Mouse (Mus musculus) CH12.LX (cell line): ENCODE results near the gene Ptprg. TPM values are rescaled to one million over a fixed set of nuclear protein-coding genes. Genes with fewer than 3 reads are reported as not detected.

ENCODE experiments used
- DNase-seq: peaks from one replicate; pipeline ENCODE4 v3.0.0-alpha.2; 2013; ENCODE audit errors: extremely low read depth
- H3K27ac ChIP-seq: 2 replicates; pipeline ENCODE4 v1.5.1; 2012; ENCODE audit warnings: low read depth, mild to moderate bottlenecking, control low read depth, moderate library complexity; ENCODE audit not compliant: insufficient read depth
- H3K27me3 ChIP-seq: replicated peaks from 2 replicates; pipeline ENCODE3; 2012; ENCODE audit warnings: inconsistent platforms
- H3K36me3 ChIP-seq, 2 experiments: replicated peaks in 1 of 2; 2 replicates each; pipeline versions ENCODE3 to v1.6.1; 2012; ENCODE audit warnings: inconsistent platforms in 1 of 2, low read length in 1 of 2, mild to moderate bottlenecking in 1 of 2, mixed read lengths in 1 of 2, moderate library complexity in 1 of 2; ENCODE audit not compliant: control insufficient read depth in 1 of 2, insufficient read depth in 1 of 2
- H3K4me1 ChIP-seq, 2 experiments: 2 replicates each; pipeline ENCODE4 v1.6.1; 2012; ENCODE audit warnings: inconsistent platforms in 1 of 2, moderate library complexity in 1 of 2; ENCODE audit not compliant: insufficient read depth in 2 of 2, control insufficient read depth in 1 of 2
- H3K4me2 ChIP-seq: 2 replicates; pipeline ENCODE4 v1.6.1; 2012; ENCODE audit warnings: low read depth, mild to moderate bottlenecking, control low read depth; ENCODE audit not compliant: poor library complexity, insufficient read depth, severe bottlenecking
- H3K4me3 ChIP-seq, 3 experiments: fragments of 150-350 bp in 1 of 3; sonication (generic) in 1 of 3; replicated peaks in 1 of 3; 2 replicates each; pipeline versions ENCODE3 to v1.5.1; 2011 to 2012; ENCODE audit warnings: low read depth in 2 of 3, low read length in 2 of 3, mild to moderate bottlenecking in 2 of 3, moderate library complexity in 2 of 3, control low read depth in 1 of 3, improper control_type of control experiment in 1 of 3, inconsistent platforms in 1 of 3, mixed read lengths in 1 of 3; ENCODE audit not compliant: poor library complexity in 1 of 3
- H3K79me2 ChIP-seq: replicated peaks from 2 replicates; pipeline ENCODE4 v1.6.1; 2012; ENCODE audit warnings: mild to moderate bottlenecking, moderate library complexity; ENCODE audit not compliant: control insufficient read depth, poor library complexity, insufficient read depth, severe bottlenecking; ENCODE audit errors: extremely low read depth
- H3K9ac ChIP-seq: 2 replicates; pipeline ENCODE4 v1.6.1; 2012; ENCODE audit warnings: low read depth, mild to moderate bottlenecking, control low read depth, moderate library complexity; ENCODE audit not compliant: insufficient read depth
- H3K9me3 ChIP-seq: replicated peaks from 2 replicates; pipeline ENCODE3; 2012; ENCODE audit warnings: low read length, inconsistent platforms, mixed read lengths
- BHLHE40 ChIP-seq: IDR thresholded peaks from 2 replicates; pipeline ENCODE4 v1.6.1; 2011; ENCODE audit warnings: mild to moderate bottlenecking, low read depth, low read length, improper control_type of control experiment
- CHD1 ChIP-seq: IDR thresholded peaks from 2 replicates; pipeline ENCODE4 v1.6.1; 2012; ENCODE audit warnings: low read depth, low read length, improper control_type of control experiment, inconsistent platforms
- CHD2 ChIP-seq: IDR thresholded peaks from 2 replicates; pipeline ENCODE4 v1.6.1; 2011; ENCODE audit warnings: low read length, improper control_type of control experiment
- CTCF ChIP-seq, 2 experiments: IDR thresholded peaks in 1 of 2; conservative IDR thresholded peaks in 1 of 2; 2 replicates each; pipeline ENCODE4 v1.5.1; 2011 to 2012; ENCODE audit warnings: low read depth in 2 of 2, low read length in 2 of 2, improper control_type of control experiment in 1 of 2, inconsistent platforms in 1 of 2, mild to moderate bottlenecking in 1 of 2, moderate library complexity in 1 of 2
- ELF1 ChIP-seq: IDR thresholded peaks from 2 replicates; pipeline ENCODE4 v1.6.1; 2014; ENCODE audit warnings: low read depth, mild to moderate bottlenecking, inconsistent platforms, low read length, improper control_type of control experiment
- GABPA ChIP-seq: IDR thresholded peaks from 2 replicates; pipeline ENCODE4 v1.6.1; 2012; ENCODE audit warnings: low read depth, low read length, improper control_type of control experiment, inconsistent platforms; ENCODE audit not compliant: insufficient replicate concordance
- HCFC1 ChIP-seq: IDR thresholded peaks from 2 replicates; pipeline ENCODE4 v1.6.1; 2012; ENCODE audit warnings: low read depth, mild to moderate bottlenecking, inconsistent platforms, low read length, improper control_type of control experiment
- JUN ChIP-seq: IDR thresholded peaks from 2 replicates; pipeline ENCODE4 v1.6.1; 2011; ENCODE audit warnings: low read depth, mild to moderate bottlenecking, low read length, improper control_type of control experiment, moderate library complexity; ENCODE audit not compliant: insufficient read depth
- JUND ChIP-seq: conservative IDR thresholded peaks from 2 replicates; pipeline ENCODE4 v1.6.1; 2011; ENCODE audit warnings: low read depth, low read length, improper control_type of control experiment
- KAT2A ChIP-seq: IDR thresholded peaks from 2 replicates; pipeline ENCODE4 v1.6.1; 2012; ENCODE audit warnings: low read length, improper control_type of control experiment, inconsistent platforms; ENCODE audit not compliant: insufficient replicate concordance
- MAFK ChIP-seq: IDR thresholded peaks from 2 replicates; pipeline ENCODE4 v1.6.1; 2011; ENCODE audit warnings: low read length, improper control_type of control experiment; ENCODE audit not compliant: insufficient replicate concordance
- MAX ChIP-seq: IDR thresholded peaks from 2 replicates; pipeline ENCODE4 v1.6.1; 2011; ENCODE audit warnings: low read length, improper control_type of control experiment
- MAZ ChIP-seq: IDR thresholded peaks from 2 replicates; pipeline ENCODE4 v1.6.1; 2012; ENCODE audit warnings: low read depth, mild to moderate bottlenecking, inconsistent platforms, low read length, improper control_type of control experiment, moderate library complexity
- MEF2A ChIP-seq: IDR thresholded peaks from 2 replicates; pipeline ENCODE4 v1.6.1; 2014; ENCODE audit warnings: low read depth, mild to moderate bottlenecking, inconsistent platforms, low read length, improper control_type of control experiment, borderline replicate concordance
- MXI1 ChIP-seq: IDR thresholded peaks from 2 replicates; pipeline ENCODE4 v1.6.1; 2011; ENCODE audit warnings: mild to moderate bottlenecking, low read depth, low read length, improper control_type of control experiment
- NRF1 ChIP-seq: IDR thresholded peaks from 2 replicates; pipeline ENCODE4 v1.6.1; 2014; ENCODE audit warnings: low read depth, mild to moderate bottlenecking, inconsistent platforms, low read length, improper control_type of control experiment, moderate library complexity
- PAX5 ChIP-seq: IDR thresholded peaks from 2 replicates; pipeline ENCODE4 v1.6.1; 2012; ENCODE audit warnings: low read length, inconsistent platforms, mixed read lengths
- RAD21 ChIP-seq: IDR thresholded peaks from 2 replicates; pipeline ENCODE4 v1.6.1; 2011; ENCODE audit warnings: low read depth, mild to moderate bottlenecking, low read length, improper control_type of control experiment, moderate library complexity
- RCOR1 ChIP-seq: conservative IDR thresholded peaks from 2 replicates; pipeline ENCODE4 v1.6.1; 2012; ENCODE audit warnings: low read depth, mild to moderate bottlenecking, inconsistent platforms, low read length, improper control_type of control experiment
- SMC3 ChIP-seq: IDR thresholded peaks from 2 replicates; pipeline ENCODE4 v1.6.1; 2011; ENCODE audit warnings: low read depth, low read length, improper control_type of control experiment
- TBP ChIP-seq: conservative IDR thresholded peaks from 2 replicates; pipeline ENCODE4 v1.6.1; 2011; ENCODE audit warnings: low read depth, low read length, improper control_type of control experiment
- TCF12 ChIP-seq: IDR thresholded peaks from 2 replicates; pipeline ENCODE4 v1.6.1; 2014; ENCODE audit warnings: low read depth, mild to moderate bottlenecking, inconsistent platforms, low read length, improper control_type of control experiment
- UBTF ChIP-seq: IDR thresholded peaks from 2 replicates; pipeline ENCODE4 v1.6.1; 2012; ENCODE audit warnings: low read depth, mild to moderate bottlenecking, inconsistent platforms, low read length, improper control_type of control experiment, moderate library complexity
- ZC3H11A ChIP-seq: IDR thresholded peaks from 2 replicates; pipeline ENCODE4 v1.6.1; 2012; ENCODE audit warnings: low read depth, mild to moderate bottlenecking, inconsistent platforms, low read length, improper control_type of control experiment
- ZMIZ1 ChIP-seq: IDR thresholded peaks from 2 replicates; pipeline ENCODE4 v1.6.1; 2012; ENCODE audit warnings: low read depth, mild to moderate bottlenecking, inconsistent platforms, low read length, improper control_type of control experiment
- ZNF384 ChIP-seq: IDR thresholded peaks from 2 replicates; pipeline ENCODE4 v1.6.1; 2012; ENCODE audit warnings: low read depth, low read length, improper control_type of control experiment, inconsistent platforms
- dilution Hi-C: fragments of 300-500 bp; cut with MboI; formaldehyde crosslinking; loops from 2 replicates; pipeline ENCODE4 v1.14.3; 2020; ENCODE audit warnings: low sequenced_read_pairs; ENCODE audit not compliant: extremely low pct_unique_long_range_greater_than_20kb, extremely low pct_ligation_motif_present
- in situ Hi-C: fragments of 300-500 bp; cut with MboI; formaldehyde crosslinking; loops from 3 replicates; pipeline ENCODE4 v1.14.3; 2019; ENCODE audit warnings: low sequenced_read_pairs, low pct_ligation_motif_present, low pct_unique_long_range_greater_than_20kb, mixed read lengths
- polyA plus RNA-seq: library from polyadenylated mRNA; unstranded; fragments of >175 nt; gene quantifications from 2 replicates; pipeline ENCODE4 v1.2.1, GENCODE M21; 2012; ENCODE audit warnings: low read depth; ENCODE audit not compliant: insufficient read length
- total RNA-seq, 2 experiments: library from RNA; depleted of rRNA; stranded (reverse); fragments of 300-350 nt in 1 of 2; fragments of >200 nt in 1 of 2; gene quantifications; 2 replicates each; pipeline ENCODE4 v1.2.3; 2012 to 2014

Ptprg gene
- total and polyA plus RNA-seq, 3 experiments: 0.08 TPM; not detected in 2

DNA sequence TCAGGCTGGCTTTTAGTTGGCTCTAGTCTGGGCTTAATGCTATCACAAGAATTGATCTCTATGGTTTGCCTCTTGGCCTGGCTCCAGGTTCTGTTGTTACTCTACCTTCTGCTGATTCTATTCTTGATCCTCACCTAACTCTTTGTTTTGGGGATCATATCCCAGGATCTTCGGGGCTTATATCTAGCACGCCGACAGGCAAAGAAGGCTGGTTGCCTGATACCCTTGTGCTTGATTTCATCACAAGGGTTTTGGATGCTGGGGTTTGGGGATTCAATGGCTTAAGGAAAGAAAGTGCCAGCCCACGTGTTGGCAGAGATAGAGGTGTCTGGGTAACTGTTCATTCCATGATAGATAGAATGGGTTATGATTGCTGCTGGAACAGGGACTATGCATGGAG lies 164.9 kb downstream of the Ptprg start:
- in situ Hi-C loops (no loop called here), dilution Hi-C loops (no loop called here)
- no peak overlapping the region for H3K27ac ChIP-seq
- H3K36me3 ChIP-seq: no peaks in the 10 kb centered on the region
- TF ChIP-seq KAT2A (no peak), NRF1 (no peak), CTCF (conservative IDR thresholded peaks at IDR 0.05 in 1 of 2, IDR thresholded peaks at IDR 0.05 in 1 of 2; ENCODE audit: low read depth in 2 of 2, low read length in 2 of 2) (no peak), ELF1 (no peak), SMC3 (no peak), MXI1 (no peak), GABPA (no peak), ZMIZ1 (no peak)
- no peak overlapping the region for H3K4me3 ChIP-seq
- H3K79me2 ChIP-seq: no peaks in the 10 kb centered on the region
- no peak overlapping the region for H3K9ac ChIP-seq
- H3K4me2 ChIP-seq: no peak overlapping the region
- no peak for DNase-seq
- H3K4me1 ChIP-seq: no peaks in the 10 kb centered on the region
- no peaks in the 10 kb centered on the region for H3K27me3 ChIP-seq
- H3K9me3 ChIP-seq: peaks cover 54% of the 10 kb centered on the region

DNA sequence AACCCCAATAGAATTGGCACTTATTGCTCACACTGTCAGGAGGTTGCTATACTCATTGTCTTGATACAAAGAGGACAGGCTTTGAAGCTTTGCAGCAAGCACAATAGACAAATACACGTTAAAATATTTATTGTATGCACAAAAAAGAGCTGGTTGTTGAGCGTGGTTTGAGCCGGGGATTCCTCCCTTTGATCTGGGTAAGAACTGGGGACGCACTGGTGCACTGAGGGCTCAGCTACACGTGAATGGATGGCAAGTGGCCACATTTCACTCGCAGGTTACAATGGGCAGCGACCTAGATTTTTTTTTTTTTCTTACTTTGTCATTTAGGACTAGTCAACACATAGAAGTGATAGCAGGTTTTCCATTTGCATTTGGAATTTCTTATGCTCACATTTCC lies 165.9 kb downstream of the Ptprg start:
- in situ Hi-C loops (no loop called here), dilution Hi-C loops (no loop called here)
- Histone ChIP-seq H3K4me1 (no peaks in the 10 kb centered on the region), H3K27me3 (no peaks in the 10 kb centered on the region), H3K79me2 (no peaks in the 10 kb centered on the region), H3K9me3 (peaks cover 60% of the 10 kb centered on the region), H3K4me2 (no peak overlapping the region), H3K36me3 (no peaks in the 10 kb centered on the region), H3K4me3 (no peak overlapping the region), H3K9ac (no peak overlapping the region), H3K27ac (no peak overlapping the region)
- TF ChIP-seq UBTF (no peak), TBP (no peak), ZMIZ1 (no peak), NRF1 (no peak), PAX5 (no peak), SMC3 (no peak), MAFK (no peak)
- DNase-seq: no peak

GRCm38 (mm10) chr14:11722101-11722500 lies 168.8 kb downstream of the Ptprg start:
- H3K27me3 ChIP-seq: no peaks in the 10 kb centered on the region
- TF ChIP-seq CHD2: no peak
- TF ChIP-seq HCFC1: no peak
- no peak for TF ChIP-seq MAZ
- TF ChIP-seq JUND: no peak
- TF ChIP-seq MAX: no peak
- TF ChIP-seq CHD1: no peak
- no peak for TF ChIP-seq RAD21
- no peak for TF ChIP-seq ZC3H11A
- no peak for TF ChIP-seq BHLHE40
- no peak for TF ChIP-seq GABPA
- TF ChIP-seq RCOR1: no peak
- TF ChIP-seq TCF12: no peak
- TF ChIP-seq MEF2A: no peak
- TF ChIP-seq ZNF384: no peak
- no peak for TF ChIP-seq UBTF
- no peak for TF ChIP-seq JUN
- no peak for TF ChIP-seq KAT2A
- no peak for TF ChIP-seq MAFK
- no peak for DNase-seq
- dilution Hi-C loops: no loop called here
- H3K9me3 ChIP-seq: peaks cover 69% of the 10 kb centered on the region
- H3K27ac ChIP-seq: no peak overlapping the region
- H3K4me3 ChIP-seq: no peak overlapping the region
- no peak overlapping the region for H3K4me2 ChIP-seq
- in situ Hi-C loops: no loop called here
- no peaks in the 10 kb centered on the region for H3K79me2 ChIP-seq
- H3K9ac ChIP-seq: no peak overlapping the region
- H3K4me1 ChIP-seq: no peaks in the 10 kb centered on the region
- H3K36me3 ChIP-seq: no peaks in the 10 kb centered on the region
